Mouse (Mus musculus) thymus, adult 2 months (tissue): Measurements from ENCODE around the gene Prkci.

ENCODE experiments used
- CTCF ChIP-seq: fragments of 200-500 bp; IDR thresholded peaks from 2 replicates; pipeline ENCODE4 v1.5.1; 2012; ENCODE audit warnings: mild to moderate bottlenecking, control low read depth, low read length, moderate library complexity, borderline replicate concordance; ENCODE audit not compliant: control insufficient read depth, poor library complexity, insufficient read depth; ENCODE audit errors: extremely low read depth
- POLR2A ChIP-seq: fragments of 200-500 bp; IDR thresholded peaks from 2 replicates; pipeline ENCODE4 v1.6.1; 2012; ENCODE audit warnings: mild to moderate bottlenecking, low read length, control low read depth, moderate library complexity; ENCODE audit not compliant: control insufficient read depth, poor library complexity, insufficient read depth; ENCODE audit errors: extremely low read depth

DNA sequence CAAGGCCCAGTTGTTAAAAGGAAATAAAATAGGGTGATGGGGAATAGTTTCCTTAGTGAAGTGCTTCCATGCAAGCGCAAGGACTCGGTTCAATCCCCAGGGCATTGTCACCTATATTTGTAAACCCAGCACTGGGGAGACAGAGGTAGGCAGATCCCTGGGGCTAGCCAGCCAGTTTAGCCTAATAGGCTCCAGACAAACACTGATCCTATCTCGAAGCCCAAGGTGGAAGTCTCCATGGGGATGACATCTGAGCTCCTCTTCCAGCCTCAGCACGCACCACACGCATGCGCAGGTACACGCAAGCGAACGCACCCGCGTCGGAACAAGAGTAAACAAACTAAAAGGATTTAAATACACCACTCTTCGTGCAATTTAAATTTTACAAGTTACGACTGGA is 76.3 kb downstream of the Prkci start:
- TF ChIP-seq CTCF (no peak), POLR2A (no peak)
